Mouse (Mus musculus): ENCODE results near the gene Oser1. TPM values are rescaled to one million over a fixed set of nuclear protein-coding genes. Genes with fewer than 3 reads are reported as not detected.

Oser1 gene
- polyA plus RNA-seq (2016; fragmentation: Nextera tagmentation; extraction: Ambion mirVana), result 85.1 and 91.8 TPM in 2 replicates

GRCm38 (mm10) chr2:163424597-163424996, at the start of gene Oser1:
Oser1 (minus strand) TSS chr2:163424697.
- H3K4me2 ChIP-seq, result no peak within 1 kb of the TSS
- no peak within 1 kb of the TSS for H3K9ac ChIP-seq (replicated peaks)
- peaks cover 6% of the 10 kb centered on the region for H3K4me1 ChIP-seq (replicated peaks)
- H3K4me3 ChIP-seq (replicated peaks), result no peak within 1 kb of the TSS
- no peak for ATAC-seq (ENCODE audit: insufficient number of reproducible peaks, insufficient read depth, low FRiP score, low TSS enrichment, low read depth)
- 0 out of 2 replicates have a peak, but pooled peaks cover 7% of the 10 kb centered on the region for H3K36me3 ChIP-seq
- H3K27ac ChIP-seq, result no peak within 1 kb of the TSS
- H3K27me3 ChIP-seq, result no peaks in the 10 kb centered on the region
- no peaks in the 10 kb centered on the region for H3K9me3 ChIP-seq
- 81% methylated on average over 6 of the region's 6 CpGs for WGBS

- no peak within 1 kb of the TSS for H3K27ac ChIP-seq
- H3K4me3 ChIP-seq (replicated peaks), result peak within 1 kb of the TSS; percentile 79
- H3K4me1 ChIP-seq (replicated peaks), result peaks cover 10% of the 10 kb centered on the region
- WGBS, result under 1% methylated on average over 30 of the region's 30 CpGs
- no peaks in the 10 kb centered on the region for H3K27me3 ChIP-seq
- H3K36me3 ChIP-seq, result peaks cover 24% of the 10 kb centered on the region
- peak within 1 kb of the TSS; percentile 81 for H3K4me2 ChIP-seq
- peak within 1 kb of the TSS; percentile 79 for H3K9ac ChIP-seq (replicated peaks)
- H3K9me3 ChIP-seq, result no peaks in the 10 kb centered on the region
- ATAC-seq (ENCODE audit: insufficient number of reproducible peaks, insufficient read depth, low FRiP score, low TSS enrichment, low read depth), result peak; percentile 92
Measured at GRCm38 (mm10) chr2:163472466-163472851, 48.0 kb upstream of the Oser1 start, which contains the start of gene Fitm2. Fitm2 (minus strand) TSS chr2:163472629.

DNA sequence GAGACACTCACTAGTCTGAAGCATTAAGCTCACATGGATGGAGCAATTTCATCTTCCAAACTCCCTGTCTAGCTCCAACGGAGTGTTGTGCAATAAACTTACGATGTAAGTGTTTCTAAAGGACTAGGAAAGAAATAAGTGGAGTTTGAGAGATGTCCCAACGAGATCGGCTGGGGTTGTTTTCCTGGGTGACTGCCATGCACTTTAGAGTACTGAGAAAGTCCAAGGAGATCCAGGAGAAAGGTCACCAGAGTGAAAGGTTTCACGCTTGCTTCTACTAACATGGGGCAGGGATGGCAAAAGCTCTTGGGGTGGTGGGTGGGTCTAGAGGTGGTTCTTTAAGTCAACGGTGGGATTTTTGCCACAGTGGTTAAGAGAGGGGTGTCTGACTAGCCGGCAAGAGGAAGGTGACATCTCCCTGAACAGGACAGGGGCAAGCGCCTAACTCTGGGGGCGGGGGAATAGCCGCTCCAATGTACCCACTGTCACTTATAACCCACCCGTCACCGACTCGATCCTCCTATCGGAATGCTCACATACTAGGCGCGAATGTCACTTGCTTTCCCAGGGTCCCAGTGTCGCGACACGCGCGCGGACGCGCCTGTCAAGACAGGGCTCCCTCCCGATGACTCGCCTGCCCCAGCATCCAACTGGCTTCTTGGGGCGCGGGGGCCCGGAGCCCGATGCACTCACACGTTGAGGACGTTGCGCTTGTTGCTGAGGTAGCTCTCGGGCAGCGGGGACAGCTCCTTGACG, 47.4 kb upstream of the Oser1 start:
- H3K36me3 ChIP-seq, result peaks cover 27% of the 10 kb centered on the region
- no peak overlapping the region for H3K27ac ChIP-seq
- peaks cover 10% of the 10 kb centered on the region for H3K4me1 ChIP-seq (replicated peaks)
- ATAC-seq (ENCODE audit: insufficient number of reproducible peaks, insufficient read depth, low FRiP score, low TSS enrichment, low read depth), result peak; percentile 66
- peak overlapping the region; percentile 81 for H3K4me2 ChIP-seq
- peak overlapping the region; percentile 79 for H3K9ac ChIP-seq (replicated peaks)
- H3K27me3 ChIP-seq, result no peaks in the 10 kb centered on the region
- peak overlapping the region; percentile 79 for H3K4me3 ChIP-seq (replicated peaks)
- 6% methylated on average over 36 of the region's 36 CpGs for WGBS
- no peaks in the 10 kb centered on the region for H3K9me3 ChIP-seq

DNA sequence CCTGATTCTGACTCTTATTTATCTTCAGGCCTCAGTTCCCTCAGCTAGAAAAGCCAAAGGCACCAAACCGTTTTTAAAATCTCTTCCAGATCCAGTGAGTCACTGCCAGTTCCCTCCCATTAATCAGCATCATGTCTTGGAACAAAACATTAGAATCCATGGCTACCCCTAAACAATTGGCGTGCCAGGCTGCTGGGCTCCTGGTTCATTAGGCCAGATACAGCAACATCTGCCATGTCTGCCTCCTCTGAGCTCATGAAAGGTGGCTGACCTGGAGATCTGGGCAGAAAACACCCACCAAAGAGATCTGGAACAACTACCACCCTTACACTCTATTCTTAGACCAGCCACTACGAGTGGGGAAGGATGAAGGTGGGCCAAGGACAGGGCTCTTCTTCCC, 46.6 kb upstream of the Oser1 start:
- H3K4me2 ChIP-seq, result peak overlapping the region; percentile 81
- ATAC-seq (ENCODE audit: insufficient number of reproducible peaks, insufficient read depth, low FRiP score, low TSS enrichment, low read depth), result no peak
- H3K27me3 ChIP-seq, result no peaks in the 10 kb centered on the region
- peaks cover 34% of the 10 kb centered on the region for H3K36me3 ChIP-seq
- 78% methylated on average over 3 of the region's 3 CpGs for WGBS
- peak overlapping the region; percentile 79; the same call in 1 of the 2 replicates for H3K9ac ChIP-seq (replicated peaks)
- H3K4me3 ChIP-seq (replicated peaks), result peak overlapping the region; percentile 79
- H3K27ac ChIP-seq, result no peak overlapping the region
- peaks cover 10% of the 10 kb centered on the region for H3K4me1 ChIP-seq (replicated peaks)
- H3K9me3 ChIP-seq, result no peaks in the 10 kb centered on the region

GRCm38 (mm10) chr2:163469711-163470110, 45.2 kb upstream of the Oser1 start:
- H3K27me3 ChIP-seq, result no peaks in the 10 kb centered on the region
- ATAC-seq (ENCODE audit: insufficient number of reproducible peaks, insufficient read depth, low FRiP score, low TSS enrichment, low read depth), result no peak
- H3K9ac ChIP-seq (replicated peaks), result no peak overlapping the region
- H3K36me3 ChIP-seq, result peaks cover 42% of the 10 kb centered on the region
- H3K27ac ChIP-seq, result no peak overlapping the region
- WGBS, result 95% methylated on average over 15 of the region's 15 CpGs
- peaks cover 10% of the 10 kb centered on the region for H3K4me1 ChIP-seq (replicated peaks)
- H3K4me3 ChIP-seq (replicated peaks), result no peak overlapping the region
- no peaks in the 10 kb centered on the region for H3K9me3 ChIP-seq
- H3K4me2 ChIP-seq, result no peak overlapping the region

DNA sequence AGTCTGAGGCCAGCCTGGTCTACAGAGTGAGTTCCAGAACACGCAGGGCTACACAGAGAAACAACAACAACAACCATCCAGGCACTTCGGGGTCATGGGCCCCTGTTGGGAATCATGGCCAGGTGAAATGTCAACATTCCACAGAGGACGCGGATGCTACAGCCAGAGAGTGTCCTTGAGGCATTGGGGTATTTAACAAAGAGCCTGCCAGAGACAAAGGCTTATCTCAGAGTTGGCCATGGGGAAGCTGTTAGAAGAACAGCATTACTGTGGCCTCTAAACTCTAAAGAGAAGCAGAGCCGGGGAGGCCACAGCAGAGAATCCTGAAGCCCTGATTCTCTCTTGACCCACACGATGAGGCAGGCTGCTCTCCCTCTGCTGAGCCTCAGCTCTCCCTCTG, 44.4 kb upstream of the Oser1 start:
- no peak overlapping the region for H3K27ac ChIP-seq
- no peaks in the 10 kb centered on the region for H3K27me3 ChIP-seq
- 88% methylated on average over 6 of the region's 6 CpGs for WGBS
- H3K4me2 ChIP-seq, result no peak overlapping the region
- no peak overlapping the region for H3K9ac ChIP-seq (replicated peaks)
- peaks cover 42% of the 10 kb centered on the region for H3K36me3 ChIP-seq
- no peaks in the 10 kb centered on the region for H3K9me3 ChIP-seq
- H3K4me1 ChIP-seq (replicated peaks), result peaks cover 10% of the 10 kb centered on the region
- ATAC-seq (ENCODE audit: insufficient number of reproducible peaks, insufficient read depth, low FRiP score, low TSS enrichment, low read depth), result no peak
- no peak overlapping the region for H3K4me3 ChIP-seq (replicated peaks)

DNA sequence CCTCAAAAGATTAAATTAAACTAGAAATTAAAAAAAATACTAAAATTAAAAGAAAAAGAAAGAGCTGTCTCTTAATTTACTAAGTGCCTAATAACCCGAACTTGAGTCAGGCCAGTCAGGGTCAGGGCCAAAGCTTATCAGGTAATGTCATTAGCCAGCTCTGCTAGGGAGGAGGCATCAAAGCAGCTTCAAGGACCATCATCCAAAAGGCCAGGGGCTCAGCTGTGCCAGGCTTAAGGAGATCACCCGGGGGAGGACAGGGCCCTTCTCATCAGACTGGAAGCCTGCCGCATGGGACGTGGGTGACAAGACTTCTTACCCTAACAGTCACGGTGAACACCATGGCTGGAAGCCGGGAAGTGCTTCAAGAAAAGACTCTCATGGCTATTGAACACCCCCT, 43.1 kb upstream of the Oser1 start:
- Histone ChIP-seq H3K27ac (no peak overlapping the region), H3K4me1 (replicated peaks) (peaks cover 10% of the 10 kb centered on the region), H3K4me2 (no peak overlapping the region), H3K27me3 (no peaks in the 10 kb centered on the region), H3K4me3 (replicated peaks) (no peak overlapping the region), H3K9me3 (no peaks in the 10 kb centered on the region), H3K9ac (replicated peaks) (no peak overlapping the region), H3K36me3 (peaks cover 42% of the 10 kb centered on the region)
- ATAC-seq (ENCODE audit: insufficient number of reproducible peaks, insufficient read depth, low FRiP score, low TSS enrichment, low read depth), result no peak
- 89% methylated on average over 6 of the region's 6 CpGs for WGBS

- H3K36me3 ChIP-seq, result peaks cover 42% of the 10 kb centered on the region
- peaks cover 8% of the 10 kb centered on the region for H3K4me1 ChIP-seq (replicated peaks)
- H3K27ac ChIP-seq, result no peak overlapping the region
- H3K4me2 ChIP-seq, result no peak overlapping the region
- H3K9ac ChIP-seq (replicated peaks), result no peak overlapping the region
- no peak for ATAC-seq (ENCODE audit: insufficient number of reproducible peaks, insufficient read depth, low FRiP score, low TSS enrichment, low read depth)
- no peak overlapping the region for H3K4me3 ChIP-seq (replicated peaks)
- WGBS, result 70% methylated on average over 8 of the region's 8 CpGs
- no peaks in the 10 kb centered on the region for H3K27me3 ChIP-seq
- H3K9me3 ChIP-seq, result no peaks in the 10 kb centered on the region
Measured at GRCm38 (mm10) chr2:163466771-163467170, 42.3 kb upstream of the Oser1 start.

- no peaks in the 10 kb centered on the region for H3K4me1 ChIP-seq (replicated peaks)
- H3K4me3 ChIP-seq (replicated peaks), result no peak overlapping the region
- peaks cover 6% of the 10 kb centered on the region for H3K27me3 ChIP-seq
- H3K9ac ChIP-seq (replicated peaks), result no peak overlapping the region
- H3K4me2 ChIP-seq, result no peak overlapping the region
- no peaks in the 10 kb centered on the region for H3K9me3 ChIP-seq
- no peak for ATAC-seq (ENCODE audit: insufficient number of reproducible peaks, insufficient read depth, low FRiP score, low TSS enrichment, low read depth)
- peaks cover 38% of the 10 kb centered on the region for H3K36me3 ChIP-seq
- 66% methylated on average over 6 of the region's 6 CpGs for WGBS
- H3K27ac ChIP-seq, result no peak overlapping the region
Measured at GRCm38 (mm10) chr2:163464562-163464961, 40.1 kb upstream of the Oser1 start.

GRCm38 (mm10) chr2:163463998-163464397, 39.5 kb upstream of the Oser1 start:
- Histone ChIP-seq H3K36me3 (peaks cover 33% of the 10 kb centered on the region), H3K4me1 (replicated peaks) (no peaks in the 10 kb centered on the region), H3K4me3 (replicated peaks) (no peak overlapping the region), H3K4me2 (no peak overlapping the region), H3K27ac (no peak overlapping the region), H3K9ac (replicated peaks) (no peak overlapping the region), H3K27me3 (peaks cover 12% of the 10 kb centered on the region), H3K9me3 (no peaks in the 10 kb centered on the region)
- ATAC-seq (ENCODE audit: insufficient number of reproducible peaks, insufficient read depth, low FRiP score, low TSS enrichment, low read depth), result no peak
- WGBS, result 79% methylated on average over 4 of the region's 4 CpGs

GRCm38 (mm10) chr2:163463251-163463769, 38.8 kb upstream of the Oser1 start:
- WGBS, result 56% methylated on average over 10 of the region's 10 CpGs
- Histone ChIP-seq H3K4me3 (replicated peaks) (no peak overlapping the region), H3K36me3 (peaks cover 26% of the 10 kb centered on the region), H3K27me3 (peaks cover 19% of the 10 kb centered on the region), H3K9ac (replicated peaks) (no peak overlapping the region), H3K4me1 (replicated peaks) (no peaks in the 10 kb centered on the region), H3K9me3 (no peaks in the 10 kb centered on the region), H3K4me2 (no peak overlapping the region), H3K27ac (no peak overlapping the region)
- no peak for ATAC-seq (ENCODE audit: insufficient number of reproducible peaks, insufficient read depth, low FRiP score, low TSS enrichment, low read depth)

All from limb, embryonic 12.5 days (tissue).